Comparison of ENCODE assay signal across 8 mouse cellular contexts in the genomic region with DNA sequence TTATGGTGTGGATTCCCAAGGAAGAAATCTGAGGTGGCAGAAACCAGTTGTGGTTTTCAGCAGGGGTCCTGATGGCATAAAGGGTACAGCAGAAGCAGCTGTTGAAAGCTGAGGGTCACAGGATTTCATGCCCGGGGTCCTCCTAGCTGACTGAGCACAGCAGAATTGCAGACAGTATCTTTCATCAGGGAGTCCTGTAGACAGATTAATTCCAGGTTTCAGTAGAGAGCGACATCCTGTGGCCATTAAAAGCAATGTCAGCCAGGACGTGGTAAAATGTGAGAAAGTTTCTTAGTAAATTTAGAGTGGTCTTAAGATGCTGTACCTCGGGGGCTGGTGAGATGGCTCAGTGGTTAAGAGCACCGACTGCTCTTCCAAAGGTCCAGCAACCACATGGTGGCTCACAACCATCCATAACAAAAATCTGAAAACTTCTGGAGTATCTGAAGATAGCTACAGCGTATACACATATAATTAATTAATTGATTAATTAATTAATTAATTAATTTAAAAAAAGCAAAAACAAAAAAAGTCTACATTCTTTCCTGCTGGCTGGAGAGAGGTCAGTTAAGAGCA. TPM values are rescaled to one million over a fixed set of nuclear protein-coding genes. Genes with fewer than 3 reads are reported as not detected.
DNase-seq lines count a peak whose midpoint lies in the region; ATAC-seq lines count a peak whose summit lies in the region.

No protein-coding gene starts in this region.

- peak; percentile 46 to 62 for DNase-seq in right cerebral cortex, adult 2 months (ENCODE audit: low spot score in 2 of 2)
- DNase-seq in right cerebral cortex, postnatal 36 days (ENCODE audit: low spot score in 2 of 2) = no peak
- DNase-seq in c-Kit-positive CD71-negative TER-119-negative erythroid progenitor cells, embryonic 14.5 days (ENCODE audit: low read depth) = peak; percentile 74
- peak; percentile 25 to 41 for DNase-seq in kidney, postnatal 36 days
- no peak for DNase-seq in adrenal gland, adult 8-10 months

- H3K27me3 ChIP-seq in midbrain, embryonic 16.5 days (ENCODE audit: control insufficient read depth, insufficient read depth, low read depth, low read length) = no peaks in the 10 kb centered on the region

- no peak overlapping the region for H3K4me2 ChIP-seq in midbrain, embryonic 16.5 days (ENCODE audit: low read length)

- WGBS in midbrain, embryonic 16.5 days = 25% methylated on average over 6 of the region's 6 CpGs

- H3K4me3 ChIP-seq in midbrain, embryonic 16.5 days (ENCODE audit: low read depth, low read length) = no peak overlapping the region

- H3K4me1 ChIP-seq in midbrain, embryonic 16.5 days (ENCODE audit: control insufficient read depth, insufficient read depth, low read length) = no peaks in the 10 kb centered on the region

- no peak overlapping the region for H3K27ac ChIP-seq in midbrain, embryonic 16.5 days (ENCODE audit: low read length)

- ATAC-seq in granulocyte monocyte progenitor cell, adult 5-6 weeks (replicated peaks; ENCODE audit: poor library complexity, severe bottlenecking) = peak; percentile 84
- peak; percentile 32; the same call in 1 of the 2 replicates for ATAC-seq in midbrain, embryonic 16.5 days
- no peak for ATAC-seq in activated CD4-positive, CD25-positive, alpha-beta regulatory T cell, adult 4 months

- no peaks in the 10 kb centered on the region for H3K36me3 ChIP-seq in midbrain, embryonic 16.5 days (ENCODE audit: control insufficient read depth, insufficient read depth, low read length)

- no peaks in the 10 kb centered on the region for H3K9me3 ChIP-seq in midbrain, embryonic 16.5 days (replicated peaks; ENCODE audit: control insufficient read depth, low read length, poor library complexity, severe bottlenecking)

- no peak overlapping the region for H3K9ac ChIP-seq in midbrain, embryonic 16.5 days (ENCODE audit: low read depth, low read length)

RNA-seq across cellular contexts. Expression of a gene that starts 14.0 kb away (rescaled TPM):
- total RNA-seq in granulocyte monocyte progenitor cell, adult 5-6 weeks (2014; fragmentation: Nextera tagmentation) = 32.1 and 46.2 TPM in 2 replicates
- 21.8 and 23.0 TPM in 2 replicates for total RNA-seq in granulocyte monocyte progenitor cell, adult 5-6 weeks (2017)
- polyA plus RNA-seq in midbrain, embryonic 16.5 days (2015; fragmentation: Nextera tagmentation; extraction: Ambion mirVana) = 0.17 TPM in 1 of 2 replicates, not detected in the other
- under 1 TPM in 3 of 4 experiments, not detected in 1; 0.12 to 0.25 (median 0.19) TPM for total RNA-seq in adrenal gland, adult 8-10 months (2022)
- under 1 TPM; 0.61 to 0.70 TPM for polyA plus RNA-seq in activated CD4-positive, CD25-positive, alpha-beta regulatory T cell, adult 4 months (2017; shearing (Covaris generic))

RNA-seq across cellular contexts. Expression of a gene that starts 42.8 kb away (rescaled TPM):
- 30.1 and 39.5 TPM in 2 replicates for total RNA-seq in granulocyte monocyte progenitor cell, adult 5-6 weeks (2014; fragmentation: Nextera tagmentation)
- 32.3 and 37.7 TPM in 2 replicates for total RNA-seq in granulocyte monocyte progenitor cell, adult 5-6 weeks (2017)
- 78.6 and 91.2 TPM in 2 replicates for polyA plus RNA-seq in midbrain, embryonic 16.5 days (2015; fragmentation: Nextera tagmentation; extraction: Ambion mirVana)
- 10 to 100 TPM; 40.7 to 55.4 (median 49.6) TPM for total RNA-seq in adrenal gland, adult 8-10 months (2022)
- 10 to 100 TPM; 49.6 to 52.2 TPM for polyA plus RNA-seq in activated CD4-positive, CD25-positive, alpha-beta regulatory T cell, adult 4 months (2017; shearing (Covaris generic))

Comparison
In these comparisons a context has a peak if more than half of its experiments do, and no peak if none do; other contexts are left out.
1. DNase-seq: peak in right cerebral cortex, adult 2 months (2 of 2), c-Kit-positive CD71-negative TER-119-negative erythroid progenitor cells, embryonic 14.5 days (single experiment) and kidney, postnatal 36 days (2 of 2); none in right cerebral cortex, postnatal 36 days (0 of 2) and adrenal gland, adult 8-10 months (single experiment).
2. RNA of a gene that starts 14.0 kb away (total RNA-seq): 21.8 to 46.2 TPM in granulocyte monocyte progenitor cell, adult 5-6 weeks; 0.12 to 0.25 TPM in adrenal gland, adult 8-10 months; every median in the first group is over 10 times any median in the second.